Mouse (Mus musculus) cerebellum, postnatal 36 days (tissue): ENCODE data around the gene Gm266.

Experiments
- DNase-seq, 2 experiments: peaks; one replicate each; pipeline ENCODE4 v3.0.0; 2021 to 2022; ENCODE audit warnings: mixed read lengths in 2 of 2

Gene Gm266

DNA sequence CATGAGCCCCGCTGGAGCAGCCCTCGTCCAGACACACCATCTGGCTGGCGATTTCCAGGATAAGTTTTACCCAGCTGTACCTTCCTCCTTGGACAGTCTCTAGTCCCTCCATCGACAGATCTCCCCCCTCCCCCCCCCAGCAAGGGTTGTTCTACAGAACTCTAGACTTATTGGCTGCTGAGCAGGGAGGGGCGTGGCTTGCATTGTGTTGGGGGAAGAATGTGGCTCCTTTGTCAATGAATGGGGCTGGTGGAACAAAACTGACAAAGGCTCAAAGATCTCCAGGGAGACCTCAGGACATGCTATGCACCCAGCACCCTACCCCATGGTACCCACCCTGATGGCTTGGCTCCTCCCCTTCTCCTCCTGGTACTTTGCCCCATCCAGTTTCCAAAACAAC is 15.1 kb upstream of the Gm266 start:
- no peak for DNase-seq

DNA sequence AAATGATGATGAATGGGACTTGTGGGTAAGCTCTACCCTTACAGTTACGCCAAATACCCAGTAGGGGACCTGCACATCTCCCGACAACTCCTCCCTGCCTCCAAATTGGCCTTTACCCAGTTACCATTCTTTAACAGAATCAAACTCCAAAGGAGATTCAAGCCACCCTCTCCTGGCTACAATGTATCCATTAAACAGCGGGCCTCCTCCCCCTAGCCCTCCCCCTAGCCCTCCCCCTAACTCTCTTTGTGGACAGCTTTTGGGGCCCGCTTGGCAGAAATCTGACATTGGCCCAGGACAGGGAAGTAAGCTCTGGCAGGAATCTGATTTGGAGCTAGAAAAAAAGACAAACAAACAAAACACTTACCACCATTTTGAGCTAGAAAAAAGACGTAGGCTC is 14.0 kb upstream of the Gm266 start:
- no peak for DNase-seq

DNA sequence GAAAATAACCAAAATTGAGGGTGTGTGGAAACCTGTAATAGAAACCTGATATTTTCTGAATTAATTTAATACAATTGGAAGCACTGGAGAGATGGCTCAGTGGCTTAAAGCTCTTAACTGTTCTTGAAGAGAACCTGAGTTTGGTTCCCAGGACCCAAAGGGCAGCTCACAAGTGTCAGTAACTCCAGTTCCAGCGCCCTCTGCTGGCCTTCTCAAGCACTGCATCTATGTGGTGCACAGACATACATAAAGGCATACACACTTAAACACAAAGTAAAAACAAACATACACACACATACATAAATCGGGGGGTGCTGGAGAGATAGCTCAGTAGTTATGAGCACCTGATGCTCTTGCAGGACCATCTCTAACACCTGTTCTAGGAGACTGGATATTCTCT is 11.5 kb upstream of the Gm266 start:
- no peak for DNase-seq

DNA sequence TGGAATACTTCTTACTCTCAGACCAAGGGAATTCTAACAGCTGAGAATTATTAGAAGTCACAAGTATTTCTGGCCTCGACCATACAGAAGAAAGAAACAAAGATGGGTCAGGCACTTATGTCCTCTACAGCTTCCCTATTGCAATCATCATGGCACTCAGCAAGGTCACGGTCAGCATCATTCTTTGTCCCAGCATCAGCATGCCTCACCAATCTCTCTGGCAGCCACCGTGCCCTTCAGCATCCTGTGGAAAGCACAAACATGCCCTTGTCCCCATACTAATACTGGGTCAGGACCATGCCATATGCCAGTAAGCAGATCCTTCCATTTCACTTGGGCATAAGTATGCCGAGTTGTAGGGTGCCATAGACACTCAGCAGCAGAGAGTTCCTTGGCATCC is 9.3 kb upstream of the Gm266 start:
- no peak for DNase-seq

DNA sequence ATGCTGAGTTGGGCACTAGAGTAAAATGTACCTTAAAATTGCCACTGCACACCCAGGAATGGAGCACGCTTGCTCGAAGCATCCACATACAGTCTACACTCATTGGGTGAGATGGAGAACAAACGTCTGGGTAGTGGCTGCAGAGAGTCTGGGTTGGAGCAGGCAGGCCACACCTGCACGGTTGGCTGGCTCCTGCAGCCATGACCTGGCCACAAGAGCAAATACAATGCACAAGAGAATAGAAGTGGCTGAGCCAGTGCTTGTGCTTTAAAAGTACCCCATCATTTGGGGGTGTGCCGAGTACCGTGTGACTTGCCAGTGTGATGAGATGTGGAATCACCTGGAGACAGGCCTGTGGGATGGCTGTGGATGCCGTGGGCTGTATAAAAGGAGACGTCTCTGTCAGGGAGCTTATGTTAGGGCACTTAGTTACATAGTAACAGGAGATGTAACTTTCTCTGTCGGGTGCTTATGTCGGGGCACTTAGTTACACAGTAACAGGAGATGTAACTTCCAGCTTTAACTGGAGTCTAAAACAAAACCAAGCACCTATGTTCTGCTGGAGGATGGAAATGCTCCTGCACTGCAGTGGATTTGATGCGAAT is 3.7 kb upstream of the Gm266 start:
- DNase-seq: no peak

DNA sequence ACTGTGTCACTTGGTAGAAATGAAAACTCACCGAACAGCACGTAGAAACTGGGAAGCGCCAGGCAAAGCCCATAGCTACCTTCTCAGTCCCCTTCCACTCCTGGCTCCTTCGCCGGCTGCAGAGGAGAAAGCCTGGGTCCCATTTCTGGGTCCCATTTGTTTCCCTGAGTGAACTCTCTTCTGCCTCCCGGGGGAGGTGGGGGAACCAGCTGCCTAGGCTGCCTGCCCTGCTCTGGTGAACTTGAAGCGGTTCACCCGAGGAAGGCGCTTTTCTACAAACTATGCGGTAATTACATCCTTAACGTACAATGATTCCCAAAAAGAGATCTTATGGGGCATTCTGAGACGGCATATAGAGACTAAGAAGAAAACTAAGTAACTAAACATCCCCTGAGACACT is 832 bp upstream of the Gm266 start:
- no peak for DNase-seq

DNA sequence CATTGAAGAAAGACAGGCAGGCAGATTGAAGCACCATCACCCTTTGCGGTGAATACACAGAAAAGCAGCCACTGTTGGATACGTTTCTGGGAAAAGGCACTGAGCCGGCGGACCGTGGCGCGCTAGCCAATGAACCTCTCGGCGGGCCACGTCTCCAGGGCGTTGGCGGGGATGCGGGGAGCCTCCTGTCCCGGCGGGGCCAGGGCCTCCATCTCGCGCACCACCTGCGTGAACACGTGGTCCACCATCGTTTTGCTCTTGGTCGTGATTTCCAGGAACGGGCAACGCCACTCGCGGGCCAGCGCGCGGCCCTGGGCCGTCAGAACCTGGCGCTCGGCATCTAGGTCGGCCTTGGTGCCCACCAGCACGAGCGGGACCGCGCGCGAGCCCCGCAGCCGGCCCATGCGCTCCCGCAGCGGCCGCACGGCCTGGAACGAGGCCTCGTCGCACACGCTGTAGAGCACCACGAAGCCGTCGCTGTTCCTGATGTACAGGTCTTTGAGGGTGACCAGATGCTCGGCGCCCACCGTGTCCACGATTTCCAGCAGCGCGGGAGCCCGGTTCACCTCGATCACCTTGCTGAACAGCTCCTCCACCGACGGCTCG is 474 bp downstream of the Gm266 start:
- DNase-seq: no peak

DNA sequence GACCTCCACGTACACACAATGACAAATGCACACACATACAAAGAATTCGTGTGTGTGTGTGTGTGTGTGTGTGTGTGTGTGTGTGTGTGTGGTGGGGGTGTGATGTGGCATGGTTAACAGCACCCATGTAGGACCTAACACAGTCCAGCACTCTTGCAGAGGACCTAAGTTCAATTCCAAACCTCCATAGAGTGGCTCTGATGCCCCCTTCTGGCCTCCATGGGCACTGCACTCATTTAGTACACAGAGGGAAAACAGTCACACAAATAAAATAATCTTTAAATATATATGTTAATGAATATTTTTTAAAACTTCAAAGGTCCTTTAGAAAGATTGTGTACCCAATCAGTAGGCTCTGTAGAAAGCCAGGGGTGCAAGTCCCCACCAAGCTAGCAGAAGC is 5.7 kb downstream of the Gm266 start:
- DNase-seq: peak; percentile 37 to 39

DNA sequence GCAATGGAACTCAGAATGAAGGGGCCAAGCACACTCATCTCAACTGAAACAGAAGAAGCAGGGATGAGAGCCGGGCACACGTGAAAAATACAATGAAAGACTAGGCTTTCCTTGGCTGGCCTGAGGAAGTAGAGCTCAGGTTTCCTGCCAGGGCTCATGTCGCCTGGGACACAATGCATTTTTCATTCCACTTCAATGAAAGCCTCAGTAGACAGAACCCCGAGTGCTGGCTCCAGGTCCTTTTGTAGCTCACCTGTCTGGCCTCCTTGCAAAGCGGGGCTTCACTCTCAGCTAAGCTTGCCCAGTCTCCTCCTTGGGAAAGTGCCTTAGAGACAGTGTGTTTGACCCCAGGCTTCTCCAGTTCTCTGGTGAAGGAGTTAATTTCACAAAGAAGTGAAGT is 6.7 kb downstream of the Gm266 start:
- no peak for DNase-seq

DNA sequence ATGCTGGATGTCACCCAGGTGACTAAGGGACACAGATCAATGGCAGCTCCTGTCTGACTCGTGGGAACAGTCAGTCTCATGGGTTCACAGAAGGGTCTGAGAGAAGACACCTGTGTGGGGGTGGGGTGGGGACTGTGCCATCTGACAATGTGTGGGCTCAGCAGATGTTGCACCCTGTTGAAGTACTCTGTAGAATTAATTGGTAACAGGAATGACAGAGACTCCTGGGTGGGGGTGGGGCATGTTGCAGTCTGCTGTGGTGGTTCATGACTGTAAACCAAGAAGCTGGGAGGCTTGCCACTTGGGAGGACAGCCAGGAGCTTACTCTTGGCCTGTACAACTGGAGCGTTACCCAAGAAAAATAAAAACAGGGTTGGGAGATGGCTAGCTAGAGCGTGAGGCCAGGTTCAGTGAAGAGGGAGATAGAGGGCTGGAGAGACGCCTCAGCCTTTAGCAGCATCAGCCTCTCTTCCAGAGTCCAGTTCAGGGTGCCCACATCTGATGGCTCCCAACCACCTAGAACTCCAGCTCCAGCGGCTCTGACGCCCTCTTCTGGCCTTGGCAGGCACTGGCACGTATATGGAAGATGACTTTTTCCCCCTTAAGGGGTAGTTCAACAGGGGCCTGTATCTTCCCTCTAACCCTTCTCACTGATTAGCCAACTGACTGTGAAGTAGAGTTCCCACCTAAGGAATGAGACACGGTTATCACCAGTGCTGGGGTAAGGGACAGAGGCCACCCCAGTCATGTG is 10.6 kb downstream of the Gm266 start:
- peak in 1 of 2 experiments; percentile 22 for DNase-seq

DNA sequence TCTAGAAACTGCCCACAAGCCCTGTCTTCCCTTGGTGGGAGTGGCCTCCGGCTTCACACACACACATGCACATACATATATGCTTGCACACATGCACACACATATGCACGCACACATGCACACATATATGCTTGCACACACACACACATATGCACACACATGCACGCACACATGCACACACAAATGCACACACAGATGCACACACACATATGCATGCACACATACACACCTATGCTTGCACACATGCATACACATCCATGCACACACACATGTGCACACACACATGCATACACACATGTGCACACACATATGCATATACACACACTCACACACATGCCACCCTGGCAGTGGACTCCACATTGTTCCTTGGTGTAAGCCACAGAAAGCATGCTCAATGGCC is 11.2 kb downstream of the Gm266 start:
- DNase-seq: no peak

DNA sequence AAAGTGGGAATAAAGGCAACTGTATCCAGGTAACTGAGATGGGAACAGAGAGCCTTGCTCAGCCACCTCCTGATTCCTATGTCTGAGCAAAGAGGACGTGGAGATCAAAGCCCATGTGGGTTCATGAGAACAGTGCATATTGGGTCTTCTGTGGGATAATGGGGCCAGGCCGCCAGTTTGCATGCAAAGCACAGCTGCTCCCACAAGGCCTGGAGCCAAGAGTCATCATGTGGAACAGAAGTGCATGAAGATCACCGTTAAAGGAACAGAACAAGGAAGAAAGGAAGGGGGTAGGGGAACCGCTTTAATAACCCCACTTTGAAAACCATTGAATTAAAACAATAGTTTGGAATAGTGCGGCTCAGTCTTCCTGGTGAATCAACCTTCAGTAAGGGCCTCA is 12.7 kb downstream of the Gm266 start:
- no peak for DNase-seq

DNA sequence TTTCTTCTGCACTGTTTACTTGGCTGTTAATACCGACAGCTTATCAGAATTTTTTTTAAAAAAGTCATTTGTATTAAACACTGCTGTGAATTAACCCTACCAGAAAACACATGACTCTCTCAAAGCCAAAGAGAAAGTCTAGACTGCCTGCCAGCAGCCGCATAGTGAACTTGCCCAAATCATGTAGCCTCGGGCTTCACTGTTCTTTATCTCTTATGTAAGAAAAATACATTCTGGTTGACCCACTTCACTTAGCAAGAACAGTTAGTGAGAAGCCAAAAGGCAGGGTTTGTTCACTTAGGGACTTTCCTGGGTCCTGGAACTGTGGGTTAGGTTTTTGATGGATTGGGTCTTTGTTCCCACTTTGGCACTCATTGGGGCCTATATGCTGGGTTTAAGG is 13.9 kb downstream of the Gm266 start:
- DNase-seq: no peak

DNA sequence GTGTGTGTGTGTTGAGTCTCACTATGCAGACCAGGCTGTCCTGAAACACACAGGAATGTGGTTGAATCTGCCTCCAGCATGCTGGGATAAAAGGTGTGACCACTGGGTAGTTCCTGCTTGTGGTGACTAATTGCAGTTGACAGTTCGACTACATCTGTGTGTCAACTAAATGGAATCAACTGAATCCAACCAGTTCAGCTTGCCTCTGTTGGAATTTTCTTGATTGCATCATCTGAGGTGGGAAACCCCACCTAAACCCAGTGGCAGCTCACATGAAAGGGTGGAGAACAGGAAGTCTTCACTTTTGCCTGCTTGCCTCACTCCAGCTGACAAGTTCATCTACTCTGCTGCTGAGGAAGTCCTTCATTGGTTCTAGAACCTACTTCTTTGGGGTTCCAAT is 14.5 kb downstream of the Gm266 start:
- DNase-seq: no peak

DNA sequence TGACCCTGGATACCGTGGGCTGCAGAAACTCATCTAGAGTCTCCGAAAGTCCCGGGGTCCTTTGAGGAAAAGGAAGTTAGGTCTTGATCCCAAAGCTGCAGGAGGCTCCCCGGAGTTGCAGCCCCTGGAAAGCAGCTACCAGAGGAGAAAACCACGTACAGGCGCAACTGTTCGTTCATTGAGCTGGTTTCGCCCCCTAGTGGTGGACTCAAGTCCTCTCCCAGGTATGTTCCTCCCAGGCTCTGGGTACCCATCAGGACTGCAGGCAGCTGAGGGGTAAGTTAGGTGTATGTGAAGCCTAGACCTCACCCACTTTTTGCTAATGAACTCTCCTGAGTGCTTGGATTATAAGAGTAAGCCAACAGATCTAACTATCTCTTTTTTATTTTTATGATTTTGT is 16.1 kb downstream of the Gm266 start:
- peak; percentile 71 for DNase-seq

DNA sequence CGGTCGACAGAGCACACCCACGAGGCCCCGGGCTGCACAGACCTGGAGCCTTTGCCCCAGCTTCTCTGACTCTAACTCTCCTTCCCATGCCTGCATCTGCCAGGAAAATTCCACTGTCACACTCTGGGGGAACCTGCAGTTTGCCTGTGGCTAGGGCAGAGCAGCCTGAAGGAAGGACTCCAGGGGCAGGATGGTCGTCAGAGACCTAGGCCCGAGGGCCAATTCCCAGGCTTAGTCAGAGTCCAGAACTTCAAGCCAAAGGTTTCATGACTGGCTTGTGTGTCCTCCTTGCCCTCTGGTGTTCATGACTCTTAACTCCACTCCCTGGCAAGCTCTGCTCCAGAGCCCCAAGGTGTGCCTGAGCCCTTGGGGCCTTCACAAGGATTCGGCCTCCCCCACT is 17.4 kb downstream of the Gm266 start:
- DNase-seq: no peak

DNA sequence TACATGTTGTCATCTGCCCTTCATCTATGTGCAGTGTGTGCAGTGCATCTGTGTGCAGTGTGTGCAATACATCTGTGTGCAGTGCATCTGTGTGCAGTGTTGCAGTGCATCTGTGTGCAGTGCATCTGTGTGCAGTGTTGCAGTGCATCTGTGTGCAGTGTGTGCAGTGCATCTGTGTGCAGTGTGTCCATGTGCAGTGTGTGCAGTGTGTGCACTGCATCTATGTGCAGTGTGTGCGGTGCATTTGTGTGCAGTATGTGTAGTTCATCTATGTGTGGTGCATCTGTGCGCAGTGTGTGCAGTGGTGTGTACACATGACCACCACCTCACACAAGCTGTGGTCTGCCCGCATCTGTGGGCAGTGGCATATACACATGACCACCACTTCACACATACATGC is 19.3 kb downstream of the Gm266 start:
- DNase-seq: no peak

DNA sequence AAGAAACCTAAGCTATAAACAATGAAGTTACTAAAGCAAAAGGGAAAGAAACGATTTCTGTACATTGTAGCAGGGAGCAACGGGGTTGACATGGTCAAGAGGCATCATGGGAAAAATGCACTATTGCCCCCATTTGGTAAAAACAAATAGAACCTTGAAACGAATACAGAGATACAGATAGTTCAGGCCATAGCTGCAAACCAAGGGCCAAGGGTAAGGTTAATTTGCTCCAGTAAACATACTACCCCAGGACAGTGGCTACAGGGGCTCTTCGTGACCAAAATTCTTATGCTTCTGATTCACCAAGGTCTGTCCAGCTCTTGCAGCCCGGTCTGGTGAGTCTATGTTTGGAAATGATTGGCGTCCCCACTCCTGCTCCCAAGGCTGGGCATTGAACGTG is 22.1 kb downstream of the Gm266 start:
- no peak for DNase-seq

DNA sequence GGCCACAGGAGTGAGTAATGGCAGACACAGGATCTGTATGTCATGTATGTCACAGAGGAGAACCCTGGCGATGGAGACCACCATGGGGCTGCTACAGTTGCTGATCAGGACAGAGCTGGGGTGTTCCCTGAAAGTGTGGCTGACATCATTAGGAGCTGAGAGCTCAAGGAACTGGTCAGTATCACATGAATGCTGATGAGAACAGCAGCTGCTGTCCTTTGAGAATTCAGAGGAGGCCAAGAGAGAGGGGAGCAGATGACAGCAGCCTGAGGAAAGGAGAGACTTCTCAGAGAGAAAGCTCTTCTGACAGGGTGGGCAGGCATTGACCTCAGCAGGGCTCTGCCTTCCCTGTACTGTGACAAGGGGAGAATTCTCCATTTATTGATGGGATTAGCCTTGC is 27.9 kb downstream of the Gm266 start:
- no peak for DNase-seq

DNA sequence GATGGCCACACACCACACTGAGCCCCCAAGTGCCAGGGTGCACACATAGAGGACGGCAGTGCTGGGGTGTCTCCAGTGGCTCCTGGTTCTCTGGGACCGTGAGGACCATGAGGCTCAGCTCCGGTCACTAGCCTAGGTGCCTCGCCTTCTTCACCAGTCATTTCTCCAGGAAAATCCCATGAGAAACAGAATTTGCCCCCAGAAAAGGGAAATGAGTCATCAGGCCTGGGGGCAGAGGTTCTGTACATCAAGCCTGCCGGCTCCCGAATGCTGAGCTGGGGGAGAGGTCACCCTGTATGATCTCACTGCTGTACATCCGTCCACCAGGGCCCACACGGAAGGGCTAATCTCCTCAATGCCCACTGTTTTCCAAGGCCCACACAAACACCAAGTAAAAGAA is 29.8 kb downstream of the Gm266 start:
- no peak for DNase-seq

DNA sequence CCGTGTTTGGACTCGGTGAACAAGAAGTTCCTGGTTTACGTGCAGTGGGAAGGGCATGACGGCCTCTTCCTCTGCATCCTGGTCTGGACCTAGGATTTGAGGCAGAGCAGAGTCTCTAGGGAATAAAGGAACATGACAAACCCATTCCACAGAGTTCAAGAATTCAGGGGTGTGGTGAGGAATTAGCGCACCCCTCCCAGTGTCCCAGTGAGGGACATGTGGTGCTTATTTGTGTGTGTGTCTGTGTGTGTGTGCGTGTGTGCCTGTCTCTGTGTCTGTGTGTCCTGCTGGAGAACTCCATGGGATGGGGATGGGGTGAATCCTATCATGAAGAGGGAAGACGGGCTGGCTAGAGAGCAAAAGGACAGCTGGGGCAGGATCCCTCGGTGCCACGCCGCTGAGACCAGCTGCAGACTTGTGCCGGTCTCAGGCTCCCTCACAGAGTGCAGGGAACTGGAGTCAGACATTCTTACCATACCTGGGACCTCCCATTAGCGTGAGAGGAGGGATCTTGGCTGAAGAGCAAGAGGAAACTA is 30.2 kb downstream of the Gm266 start:
- DNase-seq: no peak

DNA sequence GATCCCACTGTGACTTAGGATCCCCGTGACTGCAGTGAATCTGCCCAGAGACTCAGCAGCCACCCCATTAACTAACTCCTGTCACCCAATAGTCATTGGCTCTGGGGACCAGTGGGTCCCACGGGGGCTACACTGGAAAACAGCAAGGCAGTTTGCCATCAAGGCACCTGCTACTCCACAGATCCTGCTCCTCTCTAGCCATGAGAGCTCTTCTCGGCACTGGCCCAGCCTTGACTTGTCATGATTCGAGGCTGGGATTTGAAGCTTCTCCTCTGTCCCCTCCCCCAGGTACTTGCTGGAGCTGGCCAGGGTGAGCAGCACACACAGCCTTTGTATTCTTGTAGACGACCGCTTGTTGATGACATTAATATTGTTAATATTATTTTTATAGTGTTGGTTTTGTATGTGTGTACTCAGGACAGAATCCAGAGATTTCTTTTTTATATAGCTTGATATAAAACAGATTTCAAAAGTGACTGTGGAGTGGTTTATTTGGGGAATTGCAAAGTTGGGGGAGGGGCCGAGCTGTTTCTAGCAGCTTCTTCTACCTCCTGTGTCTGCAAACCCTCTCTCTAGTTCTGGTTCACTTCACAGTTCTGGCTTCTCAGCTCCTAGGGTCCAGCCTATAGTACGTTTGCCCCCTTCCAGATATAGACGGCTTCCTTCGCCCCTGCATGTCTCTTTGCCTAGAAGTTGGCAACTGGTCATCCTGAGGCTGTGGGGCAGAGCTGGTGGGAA is 30.9 kb downstream of the Gm266 start:
- no peak for DNase-seq

DNA sequence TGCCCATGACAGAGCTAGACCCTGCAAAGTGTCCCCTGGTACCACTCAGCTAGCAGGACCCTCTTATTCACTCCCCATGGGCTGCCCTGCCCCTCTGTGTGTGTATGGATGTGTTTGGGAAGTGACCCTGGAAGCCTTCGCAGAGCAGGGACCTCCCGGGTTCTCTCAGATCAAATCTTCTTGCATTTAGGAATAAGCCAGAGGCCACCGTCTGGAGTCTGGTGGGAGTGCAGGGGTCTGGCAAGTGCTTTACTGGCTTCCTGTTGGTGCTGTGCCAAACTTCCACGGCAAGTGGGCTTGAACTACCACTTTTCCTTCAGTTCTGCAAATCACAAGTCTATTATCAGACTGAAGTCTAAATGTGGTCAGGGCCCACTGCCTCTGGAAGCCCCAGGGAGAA is 31.6 kb downstream of the Gm266 start:
- DNase-seq: no peak

DNA sequence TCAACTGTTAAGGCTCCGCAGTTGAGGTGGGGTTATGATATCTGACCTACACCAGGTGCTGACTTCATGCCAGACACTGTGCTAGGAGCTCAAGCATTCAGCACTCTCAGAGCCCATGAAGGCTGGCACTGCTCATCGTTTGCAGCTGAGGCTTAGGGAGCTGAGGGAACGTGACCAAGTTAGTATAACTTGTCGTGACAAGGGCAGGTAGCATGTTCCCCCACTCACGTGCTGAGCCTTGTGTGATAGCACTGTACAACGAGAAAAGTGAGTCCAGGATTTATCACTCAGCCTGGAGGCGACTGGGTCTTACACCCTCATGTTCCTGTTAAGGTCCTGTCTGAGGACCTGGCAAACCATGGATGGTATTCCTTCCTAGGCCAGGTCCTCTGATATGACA is 34.1 kb downstream of the Gm266 start:
- DNase-seq: no peak
